Mouse (Mus musculus) layer of hippocampus, adult 18-20 months (tissue): ENCODE measurements around the gene Fa2h. TPM values are rescaled to one million over a fixed set of nuclear protein-coding genes. Genes with fewer than 3 reads are reported as not detected.
A peak's percentile ranks its signal among the peaks of the same experiment; 100 is the strongest.

Experiments
- DNase-seq, 2 experiments: peaks; one replicate each; pipeline ENCODE4 v3.0.0; 2022; ENCODE audit warnings: low spot score in 2 of 2
- long read RNA-seq: library from polyadenylated mRNA; stranded (forward); transcript quantifications from one replicate; pipeline ENCODE4 v2.0.0, GENCODE M21; 2021
- total RNA-seq, 2 experiments: library from RNA; stranded (reverse); gene quantifications; 2 replicates each; pipeline ENCODE4 v1.2.3; 2021

Gene Fa2h
- total RNA-seq, result 10 to 100 TPM; 22.8 to 25.6 TPM
- long read RNA-seq, transcript Fa2h-201 (7 exons, 2,492 nt), result major isoform, 21 of 25 reads
- long read RNA-seq, partial matches to known transcripts, result 3 of 25 reads
- long read RNA-seq, other reads (novel, unspliced or antisense), result 1 of 25 reads

- DNase-seq, result peak; percentile 35 to 68
Observed at GRCm38 (mm10) chr8:111393391-111394363, at the start of gene Fa2h. TSS of gene Fa2h (minus strand) at chr8:111393824.

DNA sequence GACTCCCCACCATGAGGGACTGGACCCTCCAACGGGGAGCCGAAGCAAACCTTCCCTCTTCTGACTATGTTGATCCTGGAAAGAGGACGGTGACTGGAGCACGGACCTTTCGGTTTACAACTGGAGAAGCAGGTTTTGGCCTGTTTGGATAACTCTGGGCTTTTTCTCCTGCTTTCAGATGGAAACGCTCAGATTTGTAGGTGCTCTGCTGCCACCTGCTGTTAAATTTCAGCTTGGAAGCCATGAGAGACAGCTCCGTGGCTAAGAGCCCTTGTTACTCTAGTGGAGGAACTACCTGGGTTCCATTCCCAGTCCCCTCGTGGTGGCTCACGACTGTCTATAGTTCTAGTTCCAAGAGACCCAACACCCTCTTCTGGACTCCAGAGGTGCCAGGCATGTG is 45.6 kb upstream of the Fa2h start:
- DNase-seq, result peak; percentile 63 to 92

DNA sequence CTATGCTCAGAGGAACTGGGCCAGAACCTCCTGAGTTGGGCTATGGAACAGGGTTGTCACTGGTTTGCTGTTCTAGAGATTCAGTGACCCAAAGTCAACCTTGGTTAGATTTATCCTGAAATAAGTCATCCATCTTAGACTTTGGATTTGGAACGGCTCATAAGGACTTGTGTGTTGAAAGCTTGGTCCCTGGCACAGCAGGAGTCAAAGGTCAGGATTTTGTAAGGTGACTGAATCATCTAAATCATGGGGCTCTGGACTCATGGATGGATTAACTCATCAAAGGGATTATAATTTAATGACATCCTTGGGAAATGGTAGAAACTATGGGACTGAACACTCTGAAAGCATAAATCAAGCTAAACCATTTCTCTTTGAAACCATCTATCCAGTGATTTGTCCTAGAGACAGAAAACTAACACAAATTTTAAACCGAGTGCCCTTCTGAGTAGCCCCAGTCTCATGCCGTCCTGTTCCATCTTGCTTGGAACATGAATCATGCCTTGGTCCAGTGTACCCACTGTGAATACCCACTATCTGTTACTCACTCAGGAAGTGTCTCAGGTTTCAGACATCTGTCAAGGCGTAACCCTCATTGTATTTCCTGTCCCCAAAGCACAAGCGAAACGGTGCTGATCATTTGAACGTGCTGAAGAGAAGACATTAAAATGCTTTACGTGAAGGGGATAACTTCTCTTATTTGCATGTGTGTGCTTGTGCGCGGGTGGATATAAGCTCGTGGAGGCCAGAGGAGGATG is 41.6 kb upstream of the Fa2h start:
- DNase-seq, result no peak

DNA sequence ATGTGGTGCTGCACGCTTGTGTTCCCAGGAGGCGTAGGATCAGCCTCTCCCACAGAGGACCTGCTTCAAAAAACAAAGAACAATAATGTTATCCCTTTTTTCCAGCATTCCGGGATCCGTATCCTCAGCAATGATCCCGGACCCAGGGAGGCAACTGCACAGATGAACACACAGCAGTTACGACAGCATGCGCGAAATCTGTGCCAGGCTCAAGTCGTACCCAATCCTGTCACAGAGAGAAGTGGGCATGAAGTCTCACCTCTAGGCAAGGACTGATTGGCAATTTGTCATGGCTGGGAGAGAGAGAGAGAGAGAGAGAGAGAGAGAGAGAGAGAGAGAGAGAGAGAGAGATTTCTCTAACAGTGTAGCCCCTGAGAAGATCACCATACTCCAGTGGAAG is 31.0 kb upstream of the Fa2h start:
- DNase-seq, result peak in 1 of 2 experiments; percentile 33

DNA sequence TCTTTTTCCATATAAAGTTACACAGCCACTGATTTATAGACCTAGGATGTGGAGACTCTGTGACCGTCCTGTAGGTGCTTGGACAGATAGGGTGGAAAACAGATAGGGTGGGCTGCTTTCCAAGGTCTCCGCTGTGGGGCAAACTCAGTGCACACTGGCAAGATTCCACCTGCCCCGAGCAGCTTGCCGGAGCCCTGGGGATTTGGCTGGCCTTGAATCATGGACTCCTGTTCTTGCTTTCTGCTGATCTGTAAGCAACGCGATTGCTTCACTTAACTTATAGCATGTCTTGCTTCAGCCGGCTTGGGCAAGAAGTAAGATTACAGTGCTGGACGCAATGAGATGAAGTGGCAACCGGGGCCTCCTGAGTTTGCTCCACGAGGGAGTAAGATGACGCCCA is 30.6 kb upstream of the Fa2h start:
- no peak for DNase-seq

- DNase-seq, result no peak
Observed at GRCm38 (mm10) chr8:111422614-111423013, 29.0 kb upstream of the Fa2h start.

GRCm38 (mm10) chr8:111419171-111419570 is 25.5 kb upstream of the Fa2h start:
- no peak for DNase-seq

DNA sequence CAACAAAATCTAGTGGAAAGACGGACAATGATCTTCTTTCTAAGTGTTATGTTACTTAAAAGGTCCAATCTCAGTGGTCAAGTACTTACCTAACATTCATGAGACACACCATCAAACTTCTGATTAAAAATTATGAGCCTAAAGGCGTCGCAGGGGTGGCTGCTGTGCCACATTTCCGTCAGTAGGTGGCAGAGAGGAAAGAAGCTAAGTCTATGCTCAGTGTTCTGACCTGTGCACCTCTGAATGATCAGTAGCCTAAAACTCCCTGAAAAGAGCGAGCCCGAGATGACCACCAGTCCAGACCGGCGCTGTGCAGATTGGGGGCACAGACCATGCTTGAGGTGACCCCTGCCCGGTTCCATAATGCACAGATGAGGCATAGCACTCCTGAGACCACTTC is 25.0 kb upstream of the Fa2h start:
- peak in 1 of 2 experiments; percentile 3 for DNase-seq

- no peak for DNase-seq
Observed at GRCm38 (mm10) chr8:111417222-111417621, 23.6 kb upstream of the Fa2h start.

- DNase-seq, result no peak
Observed at GRCm38 (mm10) chr8:111403391-111403790, 9.8 kb upstream of the Fa2h start.

DNA sequence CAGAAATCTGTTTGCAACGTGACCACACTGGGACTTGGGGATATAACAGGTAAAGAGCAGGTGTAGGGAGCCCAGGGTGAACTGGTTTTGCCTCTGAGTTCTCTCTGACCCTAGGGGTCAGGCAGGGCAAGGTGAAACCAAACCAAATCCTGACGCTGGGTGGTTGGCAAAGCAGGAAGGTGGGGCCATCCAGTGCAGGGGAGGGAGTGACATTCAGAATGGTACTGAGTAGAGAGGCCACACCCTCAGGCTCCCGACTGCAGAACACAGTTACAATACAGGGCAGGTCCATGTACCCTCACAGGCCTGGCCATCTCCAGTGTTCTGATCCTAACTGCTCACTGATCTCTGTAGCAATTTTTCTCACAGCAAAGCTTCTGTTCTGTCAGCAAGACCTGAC is 2.4 kb downstream of the Fa2h start:
- DNase-seq, result no peak

GRCm38 (mm10) chr8:111390837-111391236 is 2.8 kb downstream of the Fa2h start:
- no peak for DNase-seq

DNA sequence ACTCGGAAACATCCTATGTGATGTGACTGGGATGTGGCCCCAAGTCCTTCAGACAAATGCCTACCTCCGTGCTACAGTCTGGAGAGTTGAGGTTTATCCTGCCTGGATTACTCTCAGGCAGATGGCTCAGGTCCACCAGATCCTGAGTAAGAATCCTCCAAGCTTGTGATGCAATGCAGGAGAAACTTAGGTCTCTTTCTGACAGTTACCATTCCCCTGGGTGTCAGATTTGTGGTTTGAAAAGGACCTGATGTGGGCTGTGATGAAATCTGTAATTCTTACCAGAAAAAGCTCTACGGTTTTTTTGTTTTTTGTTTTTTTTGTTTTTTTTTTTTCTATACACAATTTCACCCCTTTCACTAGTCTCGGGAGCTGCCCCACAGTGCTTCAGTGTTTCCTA is 4.0 kb downstream of the Fa2h start:
- DNase-seq, result no peak

GRCm38 (mm10) chr8:111385915-111386314 is 7.7 kb downstream of the Fa2h start:
- DNase-seq, result no peak

DNA sequence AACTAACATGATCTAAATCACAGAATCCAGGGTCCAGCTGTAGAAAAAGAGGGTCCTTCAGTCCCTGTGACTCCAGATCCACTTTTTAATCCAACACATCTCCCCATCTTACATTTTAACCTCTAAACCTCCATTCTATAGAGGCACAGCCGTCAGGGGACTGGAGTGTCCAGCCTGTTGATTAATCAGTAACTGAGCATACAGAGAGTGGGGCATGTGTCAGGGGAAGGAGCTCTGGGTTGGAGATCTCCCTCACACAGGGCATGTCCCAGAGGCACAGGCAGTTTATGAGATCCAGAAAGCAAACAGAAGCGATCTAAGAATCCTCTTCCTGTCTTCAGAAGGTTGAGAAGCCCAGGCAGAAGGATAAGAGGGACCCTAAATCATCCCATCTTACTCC is 9.0 kb downstream of the Fa2h start:
- DNase-seq, result no peak

DNA sequence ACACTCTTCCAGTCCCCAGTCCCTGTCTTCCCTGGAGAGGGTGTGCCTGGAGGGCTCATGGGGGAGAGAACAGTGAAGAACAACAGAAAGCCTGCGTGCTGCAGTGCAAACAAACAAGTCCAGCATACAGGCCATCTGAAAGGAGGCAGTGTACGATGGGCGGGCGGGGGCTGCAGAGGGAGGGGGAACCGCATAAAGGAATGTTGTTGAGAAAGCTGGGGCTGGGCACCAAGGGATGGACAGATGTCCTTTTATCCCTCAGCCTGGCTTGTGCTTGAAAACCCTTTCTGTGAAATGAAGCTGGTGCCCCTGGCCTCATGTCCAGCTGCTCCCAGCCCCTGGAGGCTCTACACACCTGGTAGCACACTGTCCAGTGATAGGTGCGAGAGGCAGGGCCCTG is 18.4 kb downstream of the Fa2h start:
- DNase-seq, result peak in 1 of 2 experiments; percentile 39

DNA sequence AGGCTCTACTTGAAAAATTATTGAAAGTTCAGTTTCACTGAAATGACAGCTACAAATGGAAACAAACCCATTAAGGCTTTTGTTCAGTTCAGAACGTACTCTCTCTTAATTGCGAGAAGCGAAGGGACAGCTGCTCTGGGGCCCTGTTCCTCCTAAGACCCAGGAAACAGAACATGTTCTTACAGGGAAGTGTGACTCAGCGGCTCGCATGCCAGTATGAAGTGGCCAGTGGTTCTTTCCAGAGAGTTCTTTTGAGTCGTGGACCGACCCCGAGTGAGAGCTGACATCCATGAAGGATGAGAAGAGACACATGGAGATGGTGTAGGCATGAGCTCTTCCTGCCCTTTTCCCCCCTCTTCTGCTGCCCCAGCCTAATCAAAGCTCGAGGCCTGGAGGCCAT is 23.9 kb downstream of the Fa2h start:
- no peak for DNase-seq

DNA sequence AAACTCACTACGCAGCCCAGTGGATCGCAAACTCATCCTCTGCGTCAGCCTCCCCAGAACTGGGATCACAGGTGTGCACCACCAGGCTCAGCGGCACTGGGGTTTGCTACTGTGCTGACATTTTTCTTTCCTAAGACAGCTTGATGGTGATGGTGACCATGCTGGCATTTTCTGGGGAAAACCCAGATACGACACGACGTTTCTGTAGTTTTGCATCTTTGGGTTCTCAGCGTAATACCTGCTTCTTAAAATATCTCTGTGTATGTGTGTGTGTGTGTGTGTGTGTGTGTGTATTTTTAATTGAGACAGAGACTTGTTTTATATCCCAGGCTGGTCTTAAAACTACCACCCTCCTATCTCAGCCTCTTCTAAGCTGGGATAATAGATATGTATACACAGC is 26.3 kb downstream of the Fa2h start:
- DNase-seq, result no peak

- DNase-seq, result peak in 1 of 2 experiments; percentile 11
Observed at GRCm38 (mm10) chr8:111366610-111367234, 26.9 kb downstream of the Fa2h start.

DNA sequence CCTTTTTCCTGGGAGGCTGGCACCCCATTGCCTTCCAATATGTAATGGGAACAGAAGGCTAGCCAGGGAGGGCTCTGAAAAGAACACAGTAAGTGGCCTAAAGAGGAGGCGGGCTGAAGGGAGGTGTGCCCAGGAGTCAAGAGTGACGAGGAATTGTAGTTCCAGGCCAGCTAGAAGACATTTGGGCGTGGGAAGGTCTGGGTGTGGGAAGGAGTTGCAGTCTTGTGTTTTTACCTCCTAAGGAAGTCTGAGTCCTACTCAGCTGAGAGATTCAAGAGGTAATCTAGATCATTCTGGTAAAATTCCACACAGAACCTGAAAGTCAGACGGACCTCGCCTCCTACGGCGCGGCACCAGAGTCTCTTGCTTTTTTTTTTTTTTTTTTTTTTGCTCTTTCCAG is 30.1 kb downstream of the Fa2h start:
- DNase-seq, result no peak

DNA sequence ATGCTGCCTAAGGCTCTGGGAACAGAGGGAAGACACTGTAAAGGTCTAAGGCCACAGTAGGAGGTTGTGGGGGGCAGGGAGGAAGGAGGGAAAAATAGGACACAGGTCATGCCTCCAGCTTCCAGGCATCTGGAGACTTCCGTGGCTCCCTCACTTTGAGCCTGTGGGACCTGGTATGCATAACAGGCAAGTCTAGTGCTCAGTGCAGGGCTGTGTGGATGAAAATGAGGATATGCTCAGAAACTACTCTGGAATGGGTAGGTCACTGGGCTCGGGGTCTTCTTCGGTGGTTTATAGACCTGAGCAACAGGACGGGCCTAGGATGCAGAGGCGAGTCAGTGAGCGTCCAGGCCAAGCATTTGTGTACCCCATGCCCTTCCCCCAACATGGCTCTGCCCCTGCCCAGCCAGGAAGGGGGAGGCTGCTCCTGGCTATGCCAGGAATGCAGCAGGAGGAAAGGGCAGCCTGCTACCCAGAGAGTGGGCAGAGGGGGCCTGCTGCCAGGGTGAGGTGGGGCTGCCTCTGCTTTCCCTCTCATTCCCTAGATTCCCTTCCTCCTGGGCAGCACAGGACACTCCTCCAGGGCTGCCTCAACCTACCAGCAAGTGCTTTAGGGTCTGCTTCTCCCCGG is 32.9 kb downstream of the Fa2h start:
- DNase-seq, result no peak
